ENCODE assay signal across 27 mouse cellular contexts in the genomic region with DNA sequence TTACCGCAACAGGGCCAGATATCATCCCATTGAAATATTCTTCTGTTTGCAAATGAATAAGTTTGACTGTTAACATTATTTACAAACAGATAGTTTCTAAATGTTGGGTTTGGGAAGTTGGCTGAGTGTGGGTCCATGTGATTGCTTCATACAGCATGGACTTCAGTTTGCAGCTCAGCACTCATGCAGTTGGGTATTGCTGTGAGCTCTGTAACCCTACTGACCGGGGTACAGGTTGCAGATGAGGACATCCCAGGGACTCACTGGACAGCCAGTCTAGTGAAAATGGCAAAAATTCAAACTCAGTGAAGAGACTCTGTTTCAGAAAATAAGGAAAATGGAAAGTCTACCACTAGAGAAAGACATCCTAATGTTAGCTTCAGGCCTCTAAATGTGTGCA.
"Had no signal": no experiment of that assay in that cellular context is flagged by ENCODE, and none has a peak within 500 bp of the region (broad histone marks: within the 10 kb centered on the region; RNA-seq: fewer than 3 reads in every experiment).

No protein-coding gene starts in this region.

- ATAC-seq: hindbrain, embryonic 16.5 days; inflammation-experienced regulatory T-cells, adult 6 months; intestine, embryonic 15.5 days; intestine, postnatal 0 days had no signal

- H3K27me3 ChIP-seq: heart, embryonic 13.5 days; heart, embryonic 15.5 days; hindbrain, embryonic 12.5 days; intestine, embryonic 15.5 days; limb, embryonic 12.5 days; liver, embryonic 13.5 days had no signal

- H3K27ac ChIP-seq: heart, adult 2 months; heart, embryonic 13.5 days; heart, embryonic 15.5 days; hindbrain, embryonic 10.5 days; hindbrain, embryonic 12.5 days; hindbrain, embryonic 14.5 days; intestine, embryonic 15.5 days; layer of hippocampus, adult 2 months; left cerebral cortex, adult 2 months; limb, embryonic 10.5 days; limb, embryonic 12.5 days; liver, embryonic 13.5 days had no signal

- DNase-seq: gastrocnemius, adult 2 months; gastrocnemius, postnatal 10 days; gastrocnemius, postnatal 25 days; heart, adult 2 months; heart, postnatal 14 days; heart, postnatal 36 days; kidney, adult 18-20 months; kidney, adult 8-10 months; kidney, postnatal 10 days; kidney, postnatal 25 days; kidney, postnatal 4 days; liver, embryonic 13.5 days had no signal

- H3K4me2 ChIP-seq: heart, embryonic 11.5 days; heart, embryonic 13.5 days; heart, embryonic 15.5 days; hindbrain, embryonic 12.5 days; hindbrain, embryonic 14.5 days; intestine, embryonic 15.5 days; limb, embryonic 12.5 days; liver, embryonic 11.5 days; liver, embryonic 13.5 days had no signal

- H3K4me1 ChIP-seq: hindbrain, embryonic 12.5 days had no signal

- H3K4me3 ChIP-seq: gastrocnemius, adult 2 months; heart, adult 2 months; heart, embryonic 13.5 days; heart, embryonic 15.5 days; hindbrain, embryonic 10.5 days; hindbrain, embryonic 12.5 days; intestine, embryonic 15.5 days; layer of hippocampus, adult 2 months; left cerebral cortex, adult 2 months; limb, embryonic 10.5 days; limb, embryonic 12.5 days; liver, embryonic 13.5 days had no signal

- H3K9me3 ChIP-seq: heart, embryonic 13.5 days; heart, embryonic 15.5 days; hindbrain, embryonic 10.5 days; hindbrain, embryonic 12.5 days; intestine, embryonic 15.5 days; limb, embryonic 10.5 days; limb, embryonic 12.5 days; liver, embryonic 13.5 days had no signal

- H3K9ac ChIP-seq: heart, embryonic 13.5 days; heart, embryonic 15.5 days; hindbrain, embryonic 12.5 days; hindbrain, embryonic 14.5 days; intestine, embryonic 15.5 days; limb, embryonic 12.5 days; liver, embryonic 13.5 days had no signal
